Mouse (Mus musculus) layer of hippocampus, postnatal 10 days (tissue): ENCODE data around the gene Proser2. TPM values are rescaled to one million over a fixed set of nuclear protein-coding genes. Genes with fewer than 3 reads are reported as not detected.

Source experiments
- DNase-seq, 2 experiments: peaks; one replicate each; pipeline ENCODE4 v3.0.0; 2021; ENCODE audit warnings: low spot score in 2 of 2
- total RNA-seq, 2 experiments: library from RNA; stranded (reverse); gene quantifications; 2 replicates each; pipeline ENCODE4 v1.2.3; 2021

Proser2 gene
- total RNA-seq, 2 experiments from 2014 or later: 2.2 to 3.2 TPM

GRCm38 (mm10) chr2:6074891-6075529 lies 55.0 kb downstream of the Proser2 start:
- no peak for DNase-seq

DNA sequence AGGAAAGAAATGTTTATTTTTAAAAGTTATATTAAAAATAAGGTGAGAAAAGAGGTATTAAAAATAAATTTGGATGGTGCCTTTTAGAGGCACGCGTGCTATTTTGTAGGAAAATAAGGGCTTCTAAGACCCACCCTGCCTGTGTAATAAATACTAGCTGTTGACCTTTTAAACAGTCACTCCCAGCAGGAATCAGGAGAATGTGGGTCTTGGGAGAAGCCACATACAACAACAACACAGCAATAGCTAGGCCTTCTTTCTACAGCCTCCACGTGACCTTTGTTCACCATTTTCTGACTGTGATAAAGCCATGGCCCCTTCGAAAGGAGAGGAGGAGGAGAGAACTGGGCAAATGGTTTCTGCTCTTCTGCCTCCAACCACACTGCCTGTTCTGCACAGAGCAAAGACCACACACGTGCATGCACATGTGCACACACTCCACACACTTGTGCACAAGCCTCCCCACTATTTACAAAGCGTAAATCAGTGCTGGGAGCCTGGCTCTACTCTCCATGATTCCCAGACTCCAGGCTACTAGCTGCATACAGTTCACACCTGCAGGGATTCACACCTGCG lies 57.2 kb downstream of the Proser2 start:
- no peak for DNase-seq

GRCm38 (mm10) chr2:6071598-6072440 lies 58.2 kb downstream of the Proser2 start:
- no peak for DNase-seq

DNA sequence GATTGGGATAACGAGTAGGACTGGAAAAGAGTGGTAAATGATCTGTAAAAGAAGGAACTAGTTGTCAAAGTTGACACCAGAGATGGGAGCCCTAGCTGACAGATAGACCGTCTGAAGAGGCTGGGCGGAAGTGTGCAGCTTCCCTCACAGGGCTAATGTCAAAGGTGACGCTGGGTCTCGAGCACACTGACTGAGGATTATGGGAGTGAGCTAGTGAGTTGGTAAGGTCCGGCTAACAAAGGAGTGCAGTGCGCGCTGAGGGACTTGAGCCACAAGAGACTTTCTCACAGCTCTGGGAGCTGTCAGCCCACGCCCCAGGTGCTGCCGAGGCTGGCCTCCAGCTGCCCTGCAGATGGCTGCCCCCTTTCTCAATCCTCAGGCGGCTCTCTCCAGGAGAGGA lies 59.1 kb downstream of the Proser2 start:
- no peak for DNase-seq

DNA sequence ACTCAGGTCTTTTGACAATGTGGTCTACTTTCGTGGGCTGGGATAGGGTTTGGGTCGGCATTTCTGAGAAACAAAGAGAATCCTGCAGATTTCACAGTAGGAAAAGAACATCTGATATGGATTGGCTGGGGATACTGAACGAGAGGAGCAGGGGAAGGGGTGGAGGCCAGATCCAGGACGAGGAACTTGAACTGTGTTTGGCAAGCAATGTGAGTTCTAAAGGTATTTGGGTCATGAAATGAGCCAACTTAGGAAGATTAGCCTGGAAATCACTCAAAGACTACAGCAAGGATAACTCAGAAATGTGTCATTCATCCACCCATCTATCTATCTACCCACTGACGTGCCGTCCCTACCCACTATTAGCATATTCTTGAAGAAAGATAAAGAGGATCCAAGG lies 62.7 kb downstream of the Proser2 start:
- no peak for DNase-seq

DNA sequence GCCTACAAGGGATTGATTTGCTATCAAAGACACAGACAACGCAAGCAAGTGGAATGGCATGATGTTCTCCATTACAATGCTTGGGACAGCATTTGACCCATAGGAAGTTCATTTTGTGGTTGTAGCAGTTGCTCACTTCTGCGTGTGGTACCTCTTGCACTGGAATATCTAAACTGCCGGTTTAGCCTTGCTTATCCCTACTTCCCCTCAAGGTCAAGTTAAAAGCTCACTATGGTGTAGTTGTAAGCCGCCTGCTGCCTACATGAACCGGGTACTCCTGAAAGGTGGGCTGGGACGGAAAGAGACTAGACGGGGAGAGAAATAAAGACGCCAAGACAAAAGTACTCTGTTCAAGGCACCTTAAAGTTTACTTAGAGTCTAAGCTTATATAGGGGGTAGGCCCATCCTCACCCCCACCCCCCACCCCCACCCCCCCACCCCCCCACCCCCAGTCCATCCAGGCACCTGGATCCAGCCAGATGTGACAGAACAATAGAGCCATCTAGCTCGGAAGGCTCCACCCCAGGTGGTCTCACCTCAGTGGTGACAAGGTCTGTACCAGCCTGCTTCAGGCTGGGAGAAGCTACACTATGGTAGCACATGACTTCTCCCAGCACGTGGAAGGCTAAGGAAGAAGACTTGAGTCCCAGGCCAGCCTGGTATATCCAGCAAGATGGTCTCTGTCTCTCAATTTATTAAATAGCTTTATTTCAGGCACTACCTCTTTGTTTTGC lies 69.8 kb downstream of the Proser2 start:
- no peak for DNase-seq

- no peak for DNase-seq
These were observed 70.7 kb downstream of the Proser2 start for GRCm38 (mm10) chr2:6059291-6059690.

GRCm38 (mm10) chr2:6056518-6056917 lies 73.5 kb downstream of the Proser2 start:
- no peak for DNase-seq

DNA sequence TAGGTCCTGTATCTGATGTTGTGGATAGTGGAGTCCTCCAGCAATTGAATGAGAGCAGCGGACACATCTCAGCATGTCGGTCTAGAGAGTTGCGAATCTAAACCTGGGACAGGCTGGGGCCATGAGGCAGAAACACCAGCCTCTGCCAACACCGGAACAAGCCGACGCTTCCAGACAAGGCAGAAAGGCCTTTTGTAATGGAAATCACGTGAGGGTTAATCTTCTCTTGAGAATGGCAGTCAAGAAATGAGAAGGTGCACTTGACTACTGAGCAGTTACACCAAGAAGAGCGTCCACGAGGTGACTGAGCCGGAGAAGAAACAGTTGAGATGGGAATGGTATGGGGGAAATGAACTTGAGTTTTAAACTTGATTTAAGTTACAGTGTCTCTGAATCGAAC lies 74.5 kb downstream of the Proser2 start:
- no peak for DNase-seq

GRCm38 (mm10) chr2:6049018-6049417 lies 81.0 kb downstream of the Proser2 start:
- no peak for DNase-seq

DNA sequence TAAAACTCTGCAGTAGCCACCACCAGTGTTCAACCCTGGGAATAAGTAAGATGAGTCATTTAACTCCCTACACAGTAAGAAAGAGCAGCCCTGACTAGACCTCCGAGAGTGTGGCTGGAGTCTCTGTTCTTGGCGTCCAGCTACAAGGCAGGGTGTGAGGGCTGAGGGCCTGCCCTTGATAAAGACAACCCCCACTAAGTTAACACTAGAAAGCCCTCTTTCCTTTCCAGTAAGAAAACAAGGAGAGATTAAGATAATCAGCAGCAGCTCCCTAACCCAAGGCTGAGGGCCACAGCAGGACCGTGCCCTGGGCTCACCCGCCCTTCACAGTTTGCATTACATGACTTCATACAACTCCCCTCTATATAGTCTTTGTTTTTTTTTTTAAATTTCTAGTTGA lies 81.4 kb downstream of the Proser2 start:
- no peak for DNase-seq

Other genes starting within 250 kb of the Proser2 start
- gene Sec61a2, start 234.8 kb downstream of the Proser2 start, total RNA-seq: 100 to 1,000 TPM; 103 to 112 TPM
- 10 to 100 TPM in 1 of 2 experiments, 1 to 10 TPM in 1; 9.5 to 12.4 TPM for gene Dhtkd1, start 187.4 kb downstream of the Proser2 start, total RNA-seq
- gene Upf2, start 178.7 kb downstream of the Proser2 start, total RNA-seq: 10 to 100 TPM; 18.6 to 19.5 TPM
- 1 to 10 TPM in 1 of 2 experiments, under 1 TPM in 1; 0.87 to 1.4 TPM for gene Echdc3, start 82.8 kb upstream of the Proser2 start, total RNA-seq
- 10 to 100 TPM; 28.3 to 29.1 TPM for gene Usp6nl, start 192.5 kb upstream of the Proser2 start, total RNA-seq